Mouse (Mus musculus) effector memory CD4-positive, alpha-beta T cell, adult 5 months (primary cell): ENCODE measurements around the gene Nupr1l. TPM values are rescaled to one million over a fixed set of nuclear protein-coding genes. Genes with fewer than 3 reads are reported as not detected.

ENCODE experiments used
- polyA plus RNA-seq: library from polyadenylated mRNA; unstranded; fragments of 100-300 nt; shearing (Covaris generic); gene quantifications from one replicate; pipeline ENCODE4 v1.2.1, GENCODE M21; 2017

Nupr1l gene
- polyA plus RNA-seq = not detected

GRCm38 (mm10) chr5:129908242-129908965 lies at the start of gene Nupr1l:
TSS of gene Nupr1l (plus strand) at chr5:129908540.

GRCm38 (mm10) chr5:129886911-129887636 lies 21.3 kb upstream of the Nupr1l start, which contains the start of gene Chchd2:
TSS of gene Chchd2 (minus strand) at chr5:129887470.

GRCm38 (mm10) chr5:129895198-129896088 lies 12.9 kb upstream of the Nupr1l start, which contains the start of gene Zbed5:
TSS of gene Zbed5 (plus strand) at chr5:129895723.

GRCm38 (mm10) chr5:129898449-129898848 lies 9.9 kb upstream of the Nupr1l start, which contains the start of gene Phkg1:
TSS of gene Phkg1 (minus strand) at chr5:129898549.

GRCm38 (mm10) chr5:129941495-129942045 lies 33.2 kb downstream of the Nupr1l start, which contains the start of gene Vkorc1l1:
TSS of gene Vkorc1l1 (plus strand) at chr5:129941970.

Other genes starting within 250 kb of the Nupr1l start
- gene Zfp11, start 238.4 kb upstream of the Nupr1l start, polyA plus RNA-seq = 1.2 TPM
- not detected for gene Sept14, start 200.0 kb upstream of the Nupr1l start, polyA plus RNA-seq
- gene Mrps17, start 193.0 kb upstream of the Nupr1l start, polyA plus RNA-seq = 58.1 TPM
- gene Nipsnap2, start 183.5 kb upstream of the Nupr1l start, polyA plus RNA-seq = 17.4 TPM
- gene Psph, start 121.1 kb upstream of the Nupr1l start, polyA plus RNA-seq = 19.8 TPM
- 12.6 TPM for gene Sumf2, start 61.6 kb upstream of the Nupr1l start, polyA plus RNA-seq
- gene Chchd2, start 21.1 kb upstream of the Nupr1l start, polyA plus RNA-seq = 409 TPM
- gene Zbed5, start 12.8 kb upstream of the Nupr1l start, polyA plus RNA-seq = 0.80 TPM
- gene Phkg1, start 10.0 kb upstream of the Nupr1l start, polyA plus RNA-seq = 0.31 TPM
- 12.7 TPM for gene Vkorc1l1, start 33.4 kb downstream of the Nupr1l start, polyA plus RNA-seq
- 18.1 TPM for gene Gusb, start 94.5 kb downstream of the Nupr1l start, polyA plus RNA-seq
- gene Asl, start 120.7 kb downstream of the Nupr1l start, polyA plus RNA-seq = 45.4 TPM
- 17.8 TPM for gene Crcp, start 120.8 kb downstream of the Nupr1l start, polyA plus RNA-seq
- 6.7 TPM for gene Tpst1, start 164.8 kb downstream of the Nupr1l start, polyA plus RNA-seq
- gene Kctd7, start 236.3 kb downstream of the Nupr1l start, polyA plus RNA-seq = 1.2 TPM